Mouse (Mus musculus): ENCODE measurements around the gene Cnnm1. TPM values are rescaled to one million over a fixed set of nuclear protein-coding genes. Genes with fewer than 3 reads are reported as not detected.

Cnnm1 gene
- polyA plus RNA-seq, 1 experiment from 2014 or later, result 3.9 TPM

DNA sequence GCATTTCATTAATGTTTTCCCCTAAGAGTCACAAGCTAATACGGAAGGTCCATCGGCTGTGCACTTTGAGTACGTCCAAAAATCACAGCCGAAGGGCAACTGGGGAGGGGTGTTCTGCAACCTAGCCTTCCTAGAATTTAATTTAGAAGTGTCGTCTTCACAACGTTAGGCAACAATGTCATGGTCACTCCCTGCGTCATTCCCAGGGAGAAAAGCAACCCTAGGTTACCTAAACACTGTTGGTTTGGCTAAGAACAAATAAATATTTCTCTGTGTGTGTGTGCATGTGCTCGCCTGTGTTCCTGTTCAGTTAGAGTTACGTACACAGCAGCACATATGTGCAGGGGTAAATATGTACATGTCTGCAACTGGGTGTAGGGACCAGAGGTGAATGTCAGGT lies 85.8 kb downstream of the Cnnm1 start:
- WGBS, result 93% methylated on average over 9 of the region's 9 CpGs

DNA sequence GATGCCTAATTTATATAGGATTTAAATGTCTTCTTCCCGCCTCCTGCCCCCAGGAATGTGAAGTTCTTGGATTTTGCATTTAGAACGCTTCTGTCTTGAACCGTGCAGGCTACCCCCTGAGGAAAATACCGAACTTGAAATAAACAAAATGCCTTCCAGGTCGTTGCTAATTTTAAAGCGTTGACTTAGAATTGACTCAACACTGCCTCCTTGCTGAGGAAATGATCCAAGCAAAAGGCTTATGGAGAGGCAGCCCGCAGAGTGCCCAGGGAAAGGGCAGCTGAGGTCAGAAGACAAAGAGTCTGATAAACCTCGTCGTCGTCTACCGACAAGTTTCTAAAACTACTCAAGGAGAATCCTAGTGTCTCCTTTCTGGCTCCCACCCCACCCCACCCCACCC lies 86.9 kb downstream of the Cnnm1 start:
- 11% methylated on average over 11 of the region's 11 CpGs for WGBS
- Histone ChIP-seq H3K4me3 (no peak overlapping the region), H3K9me3 (no peaks in the 10 kb centered on the region), H3K27me3 (no peaks in the 10 kb centered on the region), H3K36me3 (no peaks in the 10 kb centered on the region), H3K4me2 (no peak overlapping the region), H3K27ac (replicated peaks) (no peak overlapping the region), H3K4me1 (replicated peaks) (peaks cover 29% of the 10 kb centered on the region), H3K9ac (no peak overlapping the region)
- ATAC-seq (ENCODE audit: low FRiP score, low read depth), result no peak

More for the DNA sequence above, 85.8 kb downstream of the Cnnm1 start:
- Histone ChIP-seq H3K9me3 (no peaks in the 10 kb centered on the region), H3K36me3 (no peaks in the 10 kb centered on the region), H3K4me1 (replicated peaks) (peaks cover 39% of the 10 kb centered on the region), H3K27ac (replicated peaks) (no peak overlapping the region), H3K4me3 (no peak overlapping the region), H3K9ac (no peak overlapping the region), H3K27me3 (no peaks in the 10 kb centered on the region), H3K4me2 (no peak overlapping the region)
- no peak for ATAC-seq (ENCODE audit: low FRiP score, low read depth)

DNA sequence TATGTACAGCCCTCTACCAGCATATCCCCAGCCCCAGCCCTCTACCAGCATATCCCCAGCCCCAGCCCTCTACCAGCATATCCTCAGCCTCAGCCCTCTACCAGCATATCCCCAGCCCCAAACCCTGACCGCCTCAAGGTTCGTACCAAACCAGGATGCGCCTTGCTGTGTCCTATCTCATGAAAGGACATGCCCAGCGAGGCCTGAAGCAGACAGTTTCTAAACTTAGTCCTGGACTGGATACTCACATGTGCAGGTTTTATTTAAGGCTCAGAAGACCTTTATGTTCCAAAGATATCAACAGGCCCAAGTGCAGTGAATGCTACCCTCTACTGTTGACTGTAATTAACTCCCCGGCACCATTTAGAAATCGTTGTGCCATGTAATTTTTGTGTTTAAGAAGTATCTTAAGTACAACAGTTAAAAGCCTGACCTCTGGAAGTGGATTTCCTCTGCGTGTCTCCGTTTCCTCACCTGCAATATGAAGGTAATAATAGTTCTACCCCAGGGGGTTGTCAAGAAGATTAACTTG lies 87.9 kb downstream of the Cnnm1 start:
- no peaks in the 10 kb centered on the region for H3K9me3 ChIP-seq
- no peak overlapping the region for H3K27ac ChIP-seq (replicated peaks)
- no peaks in the 10 kb centered on the region for H3K36me3 ChIP-seq
- no peaks in the 10 kb centered on the region for H3K27me3 ChIP-seq
- WGBS, result 89% methylated on average over 8 of the region's 8 CpGs
- H3K4me2 ChIP-seq, result no peak overlapping the region
- peaks cover 19% of the 10 kb centered on the region for H3K4me1 ChIP-seq (replicated peaks)
- no peak overlapping the region for H3K9ac ChIP-seq
- no peak overlapping the region for H3K4me3 ChIP-seq
- no peak for ATAC-seq (ENCODE audit: low FRiP score, low read depth)

DNA sequence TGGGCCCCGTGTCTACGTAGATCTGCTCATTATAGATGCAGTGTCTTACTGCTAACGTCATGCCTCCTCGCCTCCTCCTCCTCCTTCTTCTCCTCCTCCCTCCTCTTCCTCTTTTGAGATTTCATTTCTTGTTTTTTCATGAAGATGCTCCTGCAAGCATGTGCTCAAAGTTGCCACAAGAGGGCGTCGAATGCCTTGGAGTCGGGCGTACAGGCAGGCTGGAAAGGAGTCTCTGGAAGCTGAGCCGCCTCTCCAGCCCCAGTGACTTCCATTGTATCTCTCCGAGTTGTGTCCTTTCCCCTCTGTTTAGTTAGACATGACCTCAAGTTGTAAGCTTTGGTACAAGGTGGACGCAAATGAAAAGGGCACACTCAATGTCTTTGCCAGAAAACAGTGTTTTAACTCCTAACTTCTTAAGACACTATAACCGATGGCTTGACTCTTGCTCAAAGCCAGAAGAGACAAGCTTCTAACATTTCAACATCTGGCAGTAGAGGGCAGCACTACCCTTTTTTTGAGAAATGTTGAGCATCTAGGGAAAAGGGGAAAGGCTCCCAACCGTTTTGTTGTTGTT lies 90.0 kb downstream of the Cnnm1 start:
- H3K4me1 ChIP-seq (replicated peaks), result peaks cover 6% of the 10 kb centered on the region
- no peaks in the 10 kb centered on the region for H3K9me3 ChIP-seq
- peak; percentile 87 for ATAC-seq (ENCODE audit: low FRiP score, low read depth)
- WGBS, result under 1% methylated on average over 13 of the region's 13 CpGs
- peak overlapping the region; percentile 27 for H3K4me3 ChIP-seq
- no peak overlapping the region; the same call in 1 of the 2 replicates for H3K27ac ChIP-seq (replicated peaks)
- peak overlapping the region; percentile 53 for H3K4me2 ChIP-seq
- H3K36me3 ChIP-seq, result no peaks in the 10 kb centered on the region
- H3K27me3 ChIP-seq, result no peaks in the 10 kb centered on the region; the same call in 1 of the 2 replicates
- H3K9ac ChIP-seq, result no peak overlapping the region

DNA sequence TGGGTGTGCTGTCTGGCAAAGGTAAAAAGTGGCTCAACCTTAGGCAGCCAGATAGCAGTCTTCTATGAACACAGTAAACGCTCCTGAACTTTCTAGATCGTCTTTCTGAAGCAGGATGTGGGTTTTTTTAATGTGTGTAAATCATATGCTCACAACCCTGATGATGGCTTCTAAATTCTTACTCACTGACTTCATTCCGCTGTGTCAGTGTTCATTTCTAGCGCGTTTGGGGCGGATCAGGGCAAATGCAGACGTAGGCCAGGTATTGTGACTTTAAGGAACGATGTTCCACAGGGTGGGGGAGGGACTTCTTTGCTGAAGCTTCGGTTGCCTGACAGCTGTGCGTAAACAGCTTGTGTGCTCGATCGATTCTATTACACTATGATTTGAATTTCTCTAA lies 90.7 kb downstream of the Cnnm1 start:
- Histone ChIP-seq H3K27ac (replicated peaks) (no peak overlapping the region), H3K9ac (no peak overlapping the region), H3K4me3 (no peak overlapping the region), H3K4me2 (peak overlapping the region; percentile 53), H3K27me3 (no peaks in the 10 kb centered on the region; the same call in 1 of the 2 replicates), H3K36me3 (no peaks in the 10 kb centered on the region), H3K9me3 (no peaks in the 10 kb centered on the region), H3K4me1 (replicated peaks) (peaks cover 3% of the 10 kb centered on the region; the same call in 1 of the 2 replicates)
- 34% methylated on average over 12 of the region's 12 CpGs for WGBS
- no peak for ATAC-seq (ENCODE audit: low FRiP score, low read depth)

DNA sequence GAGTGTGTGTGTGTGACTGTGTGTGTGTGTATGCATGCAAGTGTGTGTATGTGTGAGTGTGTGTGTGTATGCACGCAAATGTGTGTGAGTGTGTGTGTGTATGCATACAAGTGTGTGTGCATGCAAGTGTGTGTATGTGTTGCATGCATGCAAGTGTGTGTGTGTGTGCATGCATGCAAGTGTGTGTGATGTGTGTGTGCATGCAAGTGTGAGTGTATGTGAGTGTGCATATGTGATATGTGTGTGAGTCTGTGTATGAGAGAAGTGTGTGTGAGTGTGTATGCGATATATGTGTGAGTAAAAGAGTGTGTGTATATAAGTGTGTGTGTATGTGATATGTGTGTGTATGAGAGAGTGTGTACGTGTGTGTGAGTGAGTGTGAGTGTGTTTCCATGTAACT lies 95.1 kb downstream of the Cnnm1 start:
- H3K9ac ChIP-seq, result no peak overlapping the region
- H3K27ac ChIP-seq (replicated peaks), result no peak overlapping the region
- H3K27me3 ChIP-seq, result no peaks in the 10 kb centered on the region; the same call in 1 of the 2 replicates
- H3K4me1 ChIP-seq (replicated peaks), result peaks cover 3% of the 10 kb centered on the region; the same call in 1 of the 2 replicates
- no peaks in the 10 kb centered on the region for H3K36me3 ChIP-seq
- H3K4me2 ChIP-seq, result no peak overlapping the region
- H3K4me3 ChIP-seq, result no peak overlapping the region
- no peak for ATAC-seq (ENCODE audit: low FRiP score, low read depth)
- WGBS, result 96% methylated on average over 3 of the region's 3 CpGs
- H3K9me3 ChIP-seq, result no peaks in the 10 kb centered on the region

DNA sequence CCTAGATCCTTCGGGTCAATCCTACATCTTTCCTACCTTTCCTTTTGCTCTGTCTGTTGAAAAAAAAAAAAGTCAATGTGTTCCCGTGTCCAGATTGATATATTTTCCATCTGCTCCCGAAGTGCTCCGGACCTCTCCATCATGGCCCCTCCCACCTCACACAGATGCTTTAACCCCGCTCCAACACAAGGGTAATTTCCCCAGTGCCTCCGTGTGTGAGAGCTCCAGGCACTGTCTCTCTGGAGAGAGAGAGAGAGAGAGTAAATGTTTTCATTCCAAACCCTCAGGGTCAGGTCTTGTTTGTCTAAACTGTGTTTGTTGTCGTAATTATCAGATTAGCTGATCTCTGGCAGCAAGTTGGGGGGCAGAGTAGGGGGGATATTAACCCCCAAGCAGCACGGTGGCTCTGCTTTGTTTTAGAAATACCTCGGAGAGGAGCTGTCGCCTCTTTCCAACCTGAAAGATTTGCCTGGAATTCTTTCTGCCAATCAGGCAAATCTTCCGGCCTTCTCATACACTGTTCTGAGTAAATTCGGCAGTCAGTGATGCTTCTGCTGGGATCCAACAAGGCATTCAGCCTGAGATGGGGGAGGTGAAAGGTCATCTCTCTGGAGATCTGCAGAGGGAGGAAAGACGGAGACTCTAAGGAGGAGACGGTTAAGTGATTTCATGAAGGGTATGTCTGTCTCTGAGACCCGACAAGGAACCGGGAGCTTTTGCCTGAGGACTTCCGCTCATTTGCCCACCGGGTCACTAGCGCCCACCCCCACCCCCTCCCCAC lies 106.3 kb downstream of the Cnnm1 start:
- no peaks in the 10 kb centered on the region for H3K36me3 ChIP-seq
- H3K4me1 ChIP-seq (replicated peaks), result peaks cover 9% of the 10 kb centered on the region
- H3K4me2 ChIP-seq, result peak overlapping the region; percentile 38
- H3K27ac ChIP-seq (replicated peaks), result no peak overlapping the region
- ATAC-seq (ENCODE audit: low FRiP score, low read depth), result no peak
- no peaks in the 10 kb centered on the region for H3K27me3 ChIP-seq
- H3K9me3 ChIP-seq, result no peaks in the 10 kb centered on the region
- 7% methylated on average over 19 of the region's 19 CpGs for WGBS
- H3K9ac ChIP-seq, result no peak overlapping the region
- H3K4me3 ChIP-seq, result no peak overlapping the region

Other genes with a start within 250 kb of the Cnnm1 start
- 0.17 and 0.32 TPM in 2 replicates for gene Hpse2, start 52.1 kb upstream of the Cnnm1 start, polyA plus RNA-seq (2015; fragmentation: Nextera tagmentation; extraction: Ambion mirVana)
- gene Got1, start 84.2 kb downstream of the Cnnm1 start, polyA plus RNA-seq (2015; fragmentation: Nextera tagmentation; extraction: Ambion mirVana), result 106 and 109 TPM in 2 replicates
- 0.21 and 1.1 TPM in 2 replicates for gene Nkx2-3, start 171.9 kb downstream of the Cnnm1 start, polyA plus RNA-seq (2015; fragmentation: Nextera tagmentation; extraction: Ambion mirVana)
- 16.0 and 16.4 TPM in 2 replicates for gene Slc25a28, start 234.4 kb downstream of the Cnnm1 start, polyA plus RNA-seq (2015; fragmentation: Nextera tagmentation; extraction: Ambion mirVana)
- gene Entpd7, start 249.2 kb downstream of the Cnnm1 start, polyA plus RNA-seq (2015; fragmentation: Nextera tagmentation; extraction: Ambion mirVana), result 8.3 and 8.4 TPM in 2 replicates